In the genomic region with DNA sequence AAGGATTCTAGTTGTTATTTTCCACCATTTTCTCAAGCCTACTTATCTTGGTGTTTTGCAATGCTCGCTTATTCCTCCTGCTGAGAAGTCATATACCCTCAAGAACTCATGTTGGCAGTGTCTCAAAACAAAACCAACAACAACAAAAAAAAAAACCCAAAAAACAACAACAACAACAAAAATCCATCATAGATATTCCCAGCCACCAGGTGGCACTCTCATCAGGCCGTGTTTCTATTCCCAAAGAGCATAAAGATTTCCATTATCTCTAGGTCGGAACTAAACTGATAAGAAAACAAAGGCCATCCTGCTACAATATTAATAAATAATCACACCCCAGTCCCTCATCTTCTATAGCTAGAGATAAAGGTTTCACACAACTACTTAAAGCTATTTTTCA, we compare ENCODE assay signal across 9 mouse cellular contexts.
DNase-seq lines count a peak whose midpoint lies in the region; ATAC-seq lines count a peak whose summit lies in the region.
"Had no signal": no experiment of that assay in that cellular context is flagged by ENCODE, and none has a peak within 500 bp of the region (broad histone marks: within the 10 kb centered on the region; RNA-seq: fewer than 3 reads in every experiment).

No protein-coding gene starts in this region.

- no peaks in the 10 kb centered on the region for H3K9me3 ChIP-seq in midbrain, embryonic 14.5 days (ENCODE audit: control insufficient read depth, low read length)
- H3K9me3 ChIP-seq in midbrain, embryonic 10.5 days (replicated peaks), result no peaks in the 10 kb centered on the region
- no peaks in the 10 kb centered on the region for H3K9me3 ChIP-seq in intestine, embryonic 16.5 days (ENCODE audit: control insufficient read depth, low read length)
- H3K9me3 ChIP-seq: heart, embryonic 13.5 days had no signal

- H3K4me1 ChIP-seq in midbrain, embryonic 14.5 days (ENCODE audit: control insufficient read depth, insufficient read depth, low read length), result no peaks in the 10 kb centered on the region
- no peaks in the 10 kb centered on the region for H3K4me1 ChIP-seq in midbrain, embryonic 10.5 days
- H3K4me1 ChIP-seq in intestine, embryonic 16.5 days (ENCODE audit: control insufficient read depth, insufficient read depth, low read length), result no peaks in the 10 kb centered on the region
- H3K4me1 ChIP-seq: heart, embryonic 13.5 days had no signal

- no peaks in the 10 kb centered on the region for H3K27me3 ChIP-seq in midbrain, embryonic 14.5 days (ENCODE audit: control insufficient read depth, insufficient read depth, low read length)
- H3K27me3 ChIP-seq in midbrain, embryonic 10.5 days (ENCODE audit: low read depth, poor library complexity, severe bottlenecking), result no peaks in the 10 kb centered on the region
- no peaks in the 10 kb centered on the region for H3K27me3 ChIP-seq in intestine, embryonic 16.5 days (replicated peaks; ENCODE audit: control insufficient read depth, insufficient read depth, low read length)
- H3K27me3 ChIP-seq: heart, embryonic 13.5 days had no signal

- ATAC-seq in midbrain, embryonic 14.5 days (ENCODE audit: low FRiP score, low TSS enrichment), result no peak
- 0 out of 2 replicates have a peak, but pooled peaks have one; percentile 14 for ATAC-seq in megakaryocyte progenitor cell, adult 5-6 weeks (replicated peaks; ENCODE audit: poor library complexity)
- no peak for ATAC-seq in granulocyte monocyte progenitor cell, adult 5-6 weeks (replicated peaks; ENCODE audit: poor library complexity, severe bottlenecking)
- ATAC-seq in intestine, embryonic 16.5 days, result no peak

- peaks cover 69% of the 10 kb centered on the region for H3K36me3 ChIP-seq in midbrain, embryonic 14.5 days (ENCODE audit: control insufficient read depth, insufficient read depth, low read length)
- peaks cover 97% of the 10 kb centered on the region for H3K36me3 ChIP-seq in midbrain, embryonic 10.5 days
- peaks cover 20% of the 10 kb centered on the region for H3K36me3 ChIP-seq in intestine, embryonic 16.5 days (ENCODE audit: control insufficient read depth, insufficient read depth, low read length)

- DNase-seq in embryo, embryonic 10.5 days (ENCODE audit: low spot score), result peak; percentile 28
- DNase-seq in embryo, embryonic 9.5 days (ENCODE audit: extremely low spot score), result no peak
- peak; percentile 64 for DNase-seq in midbrain, embryonic 14.5 days
- no peak for DNase-seq in midbrain, embryonic 10.5 days (ENCODE audit: low spot score)
- DNase-seq in cerebellum, adult 9-10 months, result peak; percentile 64

- no peak overlapping the region for H3K4me3 ChIP-seq in midbrain, embryonic 14.5 days (replicated peaks; ENCODE audit: low read depth, low read length)
- no peak overlapping the region for H3K4me3 ChIP-seq in midbrain, embryonic 10.5 days
- H3K4me3 ChIP-seq in intestine, embryonic 16.5 days (ENCODE audit: low read length), result no peak overlapping the region
- H3K4me3 ChIP-seq: heart, embryonic 13.5 days had no signal

- H3K27ac ChIP-seq in midbrain, embryonic 14.5 days (replicated peaks; ENCODE audit: low read depth, low read length), result no peak overlapping the region
- no peak overlapping the region for H3K27ac ChIP-seq in midbrain, embryonic 10.5 days (replicated peaks)
- H3K27ac ChIP-seq in intestine, embryonic 16.5 days (ENCODE audit: low read length), result no peak overlapping the region
- H3K27ac ChIP-seq: heart, embryonic 13.5 days had no signal

- WGBS in midbrain, embryonic 14.5 days, result 60% methylated on average over 3 of the region's 3 CpGs
- WGBS in midbrain, embryonic 10.5 days, result 81% methylated on average over 3 of the region's 3 CpGs
- WGBS in intestine, embryonic 16.5 days, result 64% methylated on average over 3 of the region's 3 CpGs

- no peak overlapping the region for H3K4me2 ChIP-seq in midbrain, embryonic 14.5 days (ENCODE audit: low read length)
- no peak overlapping the region for H3K4me2 ChIP-seq in intestine, embryonic 16.5 days (ENCODE audit: low read depth, low read length)
- H3K4me2 ChIP-seq: heart, embryonic 13.5 days had no signal

- no peak overlapping the region for H3K9ac ChIP-seq in midbrain, embryonic 14.5 days (replicated peaks; ENCODE audit: low read length)
- H3K9ac ChIP-seq in intestine, embryonic 16.5 days (ENCODE audit: low read depth, low read length), result no peak overlapping the region
- H3K9ac ChIP-seq: heart, embryonic 13.5 days had no signal

Comparison
In these comparisons a context has a peak if more than half of its experiments do, and no peak if none do; other contexts are left out.
1. DNase-seq: peak in embryo, embryonic 10.5 days (single experiment), midbrain, embryonic 14.5 days (single experiment) and cerebellum, adult 9-10 months (single experiment); none in embryo, embryonic 9.5 days (single experiment) and midbrain, embryonic 10.5 days (single experiment).